Mouse (Mus musculus) lung, embryonic 15.5 days (tissue): ENCODE results near the gene S100pbp. TPM values are rescaled to one million over a fixed set of nuclear protein-coding genes. Genes with fewer than 3 reads are reported as not detected.

Source experiments
- ATAC-seq: fragments of 200-750 bp; cut with Nextera tagmentation; 2 replicates; pipeline ENCODE4 v1.8.0; 2017; ENCODE audit warnings: moderate number of reproducible peaks, borderline replicate concordance; ENCODE audit not compliant: low FRiP score, low TSS enrichment; ENCODE audit errors: extremely low read depth
- H3K27ac ChIP-seq: fragments of 300-500 bp; sonication (generic); 2 replicates; pipeline ENCODE4 v1.5.1; 2015; ENCODE audit warnings: moderate library complexity, mild to moderate bottlenecking, inconsistent platforms
- H3K27me3 ChIP-seq: fragments of 300-500 bp; sonication (generic); 2 replicates; pipeline ENCODE4 v1.6.1; 2015; ENCODE audit warnings: inconsistent platforms
- H3K36me3 ChIP-seq: fragments of 300-500 bp; sonication (generic); 2 replicates; pipeline ENCODE4 v1.6.1; 2015; ENCODE audit warnings: inconsistent platforms
- H3K4me1 ChIP-seq: fragments of 300-500 bp; sonication (generic); 2 replicates; pipeline ENCODE4 v1.6.1; 2015; ENCODE audit warnings: inconsistent platforms
- H3K4me2 ChIP-seq: fragments of 300-500 bp; sonication (generic); 2 replicates; pipeline ENCODE4 v1.6.1; 2015; ENCODE audit warnings: inconsistent platforms, mild to moderate bottlenecking, moderate library complexity
- H3K4me3 ChIP-seq: fragments of 300-500 bp; sonication (generic); 2 replicates; pipeline ENCODE4 v1.5.1; 2015; ENCODE audit warnings: mild to moderate bottlenecking, inconsistent platforms
- H3K9ac ChIP-seq: fragments of 300-500 bp; sonication (generic); 2 replicates; pipeline ENCODE4 v1.6.1; 2015; ENCODE audit warnings: inconsistent platforms
- H3K9me3 ChIP-seq: fragments of 300-500 bp; sonication (generic); 2 replicates; pipeline ENCODE4 v1.6.1; 2016; ENCODE audit warnings: inconsistent platforms
- WGBS: fragments of 180-500 bp; shearing (Covaris S2); methylation state at CpG from one replicate; pipeline ENCODE4 v1.1.7; 2015; 5-methylcytosine and 5-hydroxymethylcytosine counted together
- polyA plus RNA-seq: library from polyadenylated mRNA; unstranded; fragments of >200 nt; fragmentation: Nextera tagmentation; extraction: Ambion mirVana; gene quantifications from 2 replicates; pipeline ENCODE4 v1.2.1, GENCODE M21; 2015

S100pbp gene
- polyA plus RNA-seq, 1 experiment from 2014 or later: 13.5 TPM

DNA sequence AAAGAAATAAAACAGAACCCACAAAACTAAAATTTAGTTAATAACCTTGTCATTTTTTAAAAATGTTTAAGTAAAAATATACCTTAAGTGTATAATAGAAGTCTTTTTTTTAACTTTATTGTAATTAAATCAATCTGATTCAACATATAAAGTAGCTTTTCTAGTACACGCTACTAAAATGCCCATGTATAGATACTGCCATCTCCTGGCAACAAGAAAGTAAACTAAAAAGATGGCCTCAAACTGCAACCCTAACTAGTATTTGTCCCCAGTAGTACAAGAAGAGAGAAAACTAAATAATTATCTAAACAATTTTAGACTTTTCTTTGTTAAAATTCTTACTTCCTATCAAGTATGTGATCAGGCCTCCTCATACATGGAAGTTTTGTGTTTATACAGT is 10.0 kb downstream of the S100pbp start:
- ATAC-seq: no peak
- no peaks in the 10 kb centered on the region for H3K9me3 ChIP-seq

DNA sequence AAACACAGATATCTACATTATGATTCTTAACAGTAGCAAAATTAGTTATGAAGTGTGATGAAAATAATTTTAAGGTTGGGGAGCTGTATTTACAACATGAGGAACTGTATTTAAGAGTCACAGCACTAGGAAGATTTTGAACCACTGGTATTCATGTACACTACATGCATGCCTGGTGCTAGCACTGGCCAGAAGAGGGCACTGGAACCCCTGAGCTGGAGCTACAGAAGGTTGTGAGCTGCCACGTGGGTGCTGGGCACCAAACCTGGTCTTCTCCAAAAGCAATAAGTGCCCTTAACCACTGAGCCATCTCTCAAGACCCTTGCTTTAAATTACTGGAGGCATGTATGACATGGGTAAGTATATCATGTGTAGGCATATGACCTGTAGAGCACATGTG is 17.0 kb downstream of the S100pbp start:
- WGBS: 69% methylated on average over 1 of the region's 1 CpGs
- Histone ChIP-seq H3K4me3 (no peak overlapping the region), H3K4me2 (no peak overlapping the region), H3K36me3 (peaks cover 50% of the 10 kb centered on the region), H3K27me3 (no peaks in the 10 kb centered on the region), H3K9me3 (no peaks in the 10 kb centered on the region), H3K27ac (no peak overlapping the region), H3K9ac (no peak overlapping the region), H3K4me1 (no peaks in the 10 kb centered on the region)
- no peak for ATAC-seq

More for the DNA sequence above, 10.0 kb downstream of the S100pbp start:
- no peaks in the 10 kb centered on the region for H3K27me3 ChIP-seq
- WGBS: 57% methylated on average over 1 of the region's 1 CpGs
- H3K36me3 ChIP-seq: peaks cover 54% of the 10 kb centered on the region
- H3K9ac ChIP-seq: no peak overlapping the region
- no peak overlapping the region for H3K4me2 ChIP-seq
- no peak overlapping the region for H3K27ac ChIP-seq
- H3K4me3 ChIP-seq: no peak overlapping the region
- H3K4me1 ChIP-seq: no peaks in the 10 kb centered on the region

- ATAC-seq: no peak
- Histone ChIP-seq H3K4me1 (0 out of 2 replicates have a peak, but pooled peaks cover 3% of the 10 kb centered on the region), H3K4me3 (no peak overlapping the region), H3K9me3 (no peaks in the 10 kb centered on the region), H3K27me3 (no peaks in the 10 kb centered on the region), H3K4me2 (no peak overlapping the region), H3K36me3 (peaks cover 30% of the 10 kb centered on the region; the same call in 1 of the 2 replicates), H3K27ac (no peak overlapping the region), H3K9ac (no peak overlapping the region)
- WGBS: 76% methylated on average over 4 of the region's 4 CpGs
Observed at GRCm38 (mm10) chr4:129161581-129162255, 27.8 kb downstream of the S100pbp start.

DNA sequence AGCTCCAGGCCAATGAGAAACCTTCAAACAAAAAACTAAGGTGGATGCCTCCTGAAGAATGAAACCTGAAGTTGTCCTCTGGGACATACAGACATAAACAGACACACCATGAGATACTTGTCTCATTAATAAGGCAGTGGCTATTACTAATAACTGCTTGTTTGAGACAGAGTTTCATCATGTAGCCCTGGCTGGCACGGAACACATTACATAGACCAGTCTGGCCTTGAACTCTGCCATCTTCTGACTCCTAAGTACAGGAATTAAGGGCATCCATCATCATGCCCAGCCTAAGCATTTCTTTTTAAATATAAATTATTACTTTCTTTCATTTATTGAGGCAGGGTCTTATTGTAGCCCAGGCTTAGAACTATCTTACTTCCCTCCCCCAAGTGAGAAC is 28.5 kb downstream of the S100pbp start:
- Histone ChIP-seq H3K9ac (no peak overlapping the region), H3K4me1 (0 out of 2 replicates have a peak, but pooled peaks cover 3% of the 10 kb centered on the region), H3K27me3 (no peaks in the 10 kb centered on the region), H3K4me2 (no peak overlapping the region), H3K9me3 (no peaks in the 10 kb centered on the region), H3K4me3 (no peak overlapping the region), H3K27ac (no peak overlapping the region), H3K36me3 (peaks cover 28% of the 10 kb centered on the region; the same call in 1 of the 2 replicates)
- WGBS: 92% methylated on average over 1 of the region's 1 CpGs
- ATAC-seq: no peak

DNA sequence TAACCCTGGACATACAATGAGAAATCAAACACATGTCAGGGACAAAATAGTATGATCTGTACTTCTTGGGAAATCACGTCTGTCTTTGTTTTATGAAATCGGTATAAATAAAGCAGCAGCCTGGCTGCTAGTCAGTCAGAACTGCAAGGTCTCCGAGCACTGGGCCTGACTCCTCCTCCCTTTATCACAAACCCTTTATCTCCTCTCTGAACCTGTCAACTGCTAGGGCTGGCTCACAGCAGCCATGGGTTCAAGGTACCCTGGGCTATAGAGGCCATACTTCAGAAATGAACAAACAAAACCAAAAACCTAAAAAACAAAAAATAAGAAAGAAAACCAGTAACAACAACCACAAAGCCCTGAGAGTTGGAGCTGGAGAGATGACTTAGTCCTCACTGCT is 31.0 kb downstream of the S100pbp start:
- 53% methylated on average over 3 of the region's 3 CpGs for WGBS
- Histone ChIP-seq H3K4me3 (no peak overlapping the region), H3K9me3 (no peaks in the 10 kb centered on the region), H3K9ac (no peak overlapping the region), H3K4me2 (no peak overlapping the region), H3K36me3 (peaks cover 27% of the 10 kb centered on the region), H3K27ac (no peak overlapping the region), H3K4me1 (0 out of 2 replicates have a peak, but pooled peaks cover 3% of the 10 kb centered on the region), H3K27me3 (no peaks in the 10 kb centered on the region)
- no peak for ATAC-seq

GRCm38 (mm10) chr4:129157541-129157940 is 32.0 kb downstream of the S100pbp start:
- H3K4me1 ChIP-seq: 0 out of 2 replicates have a peak, but pooled peaks cover 3% of the 10 kb centered on the region
- no peak for ATAC-seq
- peaks cover 35% of the 10 kb centered on the region for H3K36me3 ChIP-seq
- no peak overlapping the region for H3K27ac ChIP-seq
- no peaks in the 10 kb centered on the region for H3K27me3 ChIP-seq
- H3K4me2 ChIP-seq: no peak overlapping the region
- WGBS: 68% methylated on average over 5 of the region's 5 CpGs
- no peaks in the 10 kb centered on the region for H3K9me3 ChIP-seq
- no peak overlapping the region for H3K4me3 ChIP-seq
- no peak overlapping the region for H3K9ac ChIP-seq

- Histone ChIP-seq H3K27me3 (no peaks in the 10 kb centered on the region), H3K4me1 (no peaks in the 10 kb centered on the region), H3K27ac (no peak overlapping the region), H3K9ac (no peak overlapping the region), H3K4me2 (no peak overlapping the region), H3K4me3 (no peak overlapping the region), H3K36me3 (peaks cover 53% of the 10 kb centered on the region), H3K9me3 (no peaks in the 10 kb centered on the region)
- WGBS: 75% methylated on average over 4 of the region's 4 CpGs
- no peak for ATAC-seq
Observed at GRCm38 (mm10) chr4:129151276-129151811, 38.2 kb downstream of the S100pbp start.

DNA sequence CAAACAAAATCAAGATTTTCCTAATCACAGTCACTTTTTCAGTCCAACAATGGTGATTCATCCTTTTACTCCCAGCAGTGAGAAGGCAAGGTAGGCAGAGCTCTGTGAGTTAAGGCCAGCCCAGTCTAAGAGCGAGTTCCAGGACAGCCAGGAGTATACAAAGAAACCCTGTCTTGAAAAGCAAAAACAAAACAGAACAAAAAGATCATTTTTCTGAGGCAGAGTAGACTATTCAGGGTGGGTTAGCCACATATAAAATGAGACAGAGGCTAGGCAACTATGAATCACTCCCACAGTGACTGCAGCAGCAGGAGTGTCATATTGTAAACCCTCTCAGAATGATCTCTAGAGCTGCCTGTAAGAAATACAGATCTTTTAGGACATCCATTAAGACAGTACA is 40.2 kb downstream of the S100pbp start:
- no peaks in the 10 kb centered on the region for H3K4me1 ChIP-seq
- no peak overlapping the region for H3K4me3 ChIP-seq
- H3K27me3 ChIP-seq: no peaks in the 10 kb centered on the region
- no peaks in the 10 kb centered on the region for H3K9me3 ChIP-seq
- 86% methylated on average over 1 of the region's 1 CpGs for WGBS
- H3K4me2 ChIP-seq: no peak overlapping the region
- peaks cover 43% of the 10 kb centered on the region for H3K36me3 ChIP-seq
- no peak for ATAC-seq
- no peak overlapping the region for H3K27ac ChIP-seq
- H3K9ac ChIP-seq: no peak overlapping the region

- no peak overlapping the region; the same call in 1 of the 2 replicates for H3K27ac ChIP-seq
- no peak overlapping the region for H3K4me3 ChIP-seq
- peaks cover 31% of the 10 kb centered on the region for H3K36me3 ChIP-seq
- no peaks in the 10 kb centered on the region for H3K9me3 ChIP-seq
- no peaks in the 10 kb centered on the region for H3K27me3 ChIP-seq
- H3K9ac ChIP-seq: no peak overlapping the region
- H3K4me2 ChIP-seq: no peak overlapping the region
- WGBS: 70% methylated on average over 13 of the region's 13 CpGs
- no peak for ATAC-seq
- H3K4me1 ChIP-seq: no peaks in the 10 kb centered on the region
Observed at GRCm38 (mm10) chr4:129147552-129148103, 41.9 kb downstream of the S100pbp start.

DNA sequence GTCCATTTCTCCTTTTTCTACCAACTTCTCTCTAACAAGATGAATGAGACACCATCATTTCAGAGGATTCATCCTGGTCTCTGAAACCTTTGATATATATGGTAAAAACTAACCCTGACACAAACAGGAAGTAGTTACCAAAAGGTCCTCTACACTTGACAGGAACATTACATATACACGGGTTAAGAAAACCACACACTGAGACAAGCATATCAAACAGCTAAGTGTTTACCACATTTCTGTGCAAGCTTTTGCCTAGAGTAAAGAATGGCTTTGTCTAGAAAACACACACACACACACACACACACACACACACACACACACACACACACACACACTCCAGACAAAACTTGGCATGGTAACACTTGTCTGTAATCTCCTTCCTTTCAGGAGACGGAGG is 43.1 kb downstream of the S100pbp start:
- H3K36me3 ChIP-seq: peaks cover 20% of the 10 kb centered on the region
- 26% methylated on average over 2 of the region's 2 CpGs for WGBS
- H3K27me3 ChIP-seq: no peaks in the 10 kb centered on the region
- H3K4me2 ChIP-seq: no peak overlapping the region
- H3K4me1 ChIP-seq: 0 out of 2 replicates have a peak, but pooled peaks cover 5% of the 10 kb centered on the region
- no peak overlapping the region for H3K27ac ChIP-seq
- no peak for ATAC-seq
- no peak overlapping the region for H3K4me3 ChIP-seq
- no peak overlapping the region for H3K9ac ChIP-seq
- H3K9me3 ChIP-seq: no peaks in the 10 kb centered on the region

DNA sequence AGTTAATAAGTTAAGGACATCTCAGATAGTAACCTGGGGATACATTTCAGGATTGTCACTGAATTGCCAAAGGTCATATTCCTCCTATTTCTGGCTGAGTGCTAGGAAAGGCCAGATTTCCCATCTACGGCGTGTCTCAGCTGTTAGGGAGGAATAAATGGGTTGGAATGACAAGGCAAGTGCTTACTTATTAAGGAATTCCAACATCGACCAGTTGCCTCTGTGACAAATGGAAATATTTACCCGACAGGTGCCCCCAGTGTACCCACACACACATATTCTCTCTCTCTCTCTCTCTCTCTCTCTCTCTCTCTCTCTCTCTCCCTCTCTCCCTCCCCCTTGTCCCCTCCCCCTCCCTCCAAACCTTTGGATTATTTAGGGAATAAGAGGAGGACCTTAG is 43.6 kb downstream of the S100pbp start:
- no peak overlapping the region for H3K4me2 ChIP-seq
- no peak for ATAC-seq
- H3K27ac ChIP-seq: no peak overlapping the region
- no peak overlapping the region for H3K9ac ChIP-seq
- H3K4me1 ChIP-seq: 0 out of 2 replicates have a peak, but pooled peaks cover 5% of the 10 kb centered on the region
- no peaks in the 10 kb centered on the region for H3K9me3 ChIP-seq
- H3K4me3 ChIP-seq: no peak overlapping the region
- peaks cover 18% of the 10 kb centered on the region for H3K36me3 ChIP-seq
- no peaks in the 10 kb centered on the region for H3K27me3 ChIP-seq
- 65% methylated on average over 4 of the region's 4 CpGs for WGBS

GRCm38 (mm10) chr4:129145411-129145810 is 44.1 kb downstream of the S100pbp start:
- 60% methylated on average over 4 of the region's 4 CpGs for WGBS
- Histone ChIP-seq H3K9ac (no peak overlapping the region), H3K4me1 (0 out of 2 replicates have a peak, but pooled peaks cover 5% of the 10 kb centered on the region), H3K27me3 (no peaks in the 10 kb centered on the region), H3K27ac (no peak overlapping the region), H3K4me3 (no peak overlapping the region), H3K36me3 (peaks cover 13% of the 10 kb centered on the region), H3K4me2 (no peak overlapping the region), H3K9me3 (no peaks in the 10 kb centered on the region)
- no peak for ATAC-seq
